Mouse (Mus musculus): ENCODE measurements at regions not wholly inside any gene's neighbourhood (a gene's known extent, or its start where the extent isn't known, plus 50 kb on each side); places are given as distances from the start of the nearest gene placed in this dataset.

DNA sequence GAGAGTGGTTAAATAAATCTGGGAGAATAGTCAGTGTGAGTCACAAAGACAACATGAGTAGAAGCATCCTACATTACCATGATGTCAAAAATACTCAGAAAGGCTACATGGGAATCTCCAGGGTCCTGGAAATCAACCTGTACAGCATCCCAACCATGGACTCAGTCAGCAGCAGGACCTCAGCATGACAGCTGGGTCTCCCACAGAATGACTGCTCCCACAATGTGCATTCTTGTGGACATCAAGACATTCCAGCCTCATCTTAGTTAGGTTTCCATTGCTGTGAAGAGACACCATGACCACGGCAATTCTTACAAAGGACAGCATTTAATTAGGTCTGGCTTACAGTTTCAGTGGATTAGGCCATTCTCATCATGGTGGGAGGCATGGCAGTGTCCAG is 93.8 kb upstream of the Mapk10 start:
- Histone ChIP-seq H3K9me3 (no peaks in the 10 kb centered on the region), H3K9ac (replicated peaks) (no peak overlapping the region), H3K27me3 (no peaks in the 10 kb centered on the region), H3K4me2 (replicated peaks) (no peak overlapping the region), H3K27ac (replicated peaks) (no peak overlapping the region), H3K36me3 (no peaks in the 10 kb centered on the region), H3K4me3 (no peak overlapping the region), H3K4me1 (peaks cover 6% of the 10 kb centered on the region; the same call in 1 of the 2 replicates)
- no peak for ATAC-seq (ENCODE audit: low FRiP score, low read depth)
- WGBS, result 89% methylated on average over 1 of the region's 1 CpGs

- ATAC-seq (ENCODE audit: low FRiP score, low read depth), result no peak
- WGBS, result 93% methylated on average over 10 of the region's 10 CpGs
- no peak overlapping the region for H3K4me2 ChIP-seq (replicated peaks)
These were observed 91.6 kb upstream of the Mapk10 start for GRCm38 (mm10) chr5:103302744-103303143.

GRCm38 (mm10) chr5:103301303-103301702 is 90.2 kb upstream of the Mapk10 start:
- H3K4me3 ChIP-seq, result no peak overlapping the region
- no peaks in the 10 kb centered on the region for H3K36me3 ChIP-seq
- ATAC-seq (ENCODE audit: low FRiP score, low read depth), result no peak
- WGBS, result 82% methylated on average over 3 of the region's 3 CpGs
- H3K4me1 ChIP-seq, result no peaks in the 10 kb centered on the region
- no peak overlapping the region for H3K9ac ChIP-seq (replicated peaks)
- H3K27me3 ChIP-seq, result no peaks in the 10 kb centered on the region
- no peaks in the 10 kb centered on the region for H3K9me3 ChIP-seq
- no peak overlapping the region for H3K4me2 ChIP-seq (replicated peaks)
- no peak overlapping the region for H3K27ac ChIP-seq (replicated peaks)

More at GRCm38 (mm10) chr5:103302744-103303143, 91.6 kb upstream of the Mapk10 start:
- Histone ChIP-seq H3K9me3 (no peaks in the 10 kb centered on the region), H3K4me1 (no peaks in the 10 kb centered on the region), H3K9ac (replicated peaks) (no peak overlapping the region), H3K27ac (replicated peaks) (no peak overlapping the region), H3K27me3 (no peaks in the 10 kb centered on the region), H3K36me3 (no peaks in the 10 kb centered on the region), H3K4me3 (no peak overlapping the region)

- Histone ChIP-seq H3K4me1 (no peaks in the 10 kb centered on the region), H3K9me3 (no peaks in the 10 kb centered on the region), H3K9ac (replicated peaks) (no peak overlapping the region), H3K4me3 (no peak overlapping the region), H3K4me2 (replicated peaks) (no peak overlapping the region), H3K27ac (replicated peaks) (no peak overlapping the region), H3K36me3 (no peaks in the 10 kb centered on the region), H3K27me3 (no peaks in the 10 kb centered on the region)
- no peak for ATAC-seq (ENCODE audit: low FRiP score, low read depth)
- 73% methylated on average over 3 of the region's 3 CpGs for WGBS
These were observed 82.8 kb upstream of the Mapk10 start for GRCm38 (mm10) chr5:103293953-103294352.

DNA sequence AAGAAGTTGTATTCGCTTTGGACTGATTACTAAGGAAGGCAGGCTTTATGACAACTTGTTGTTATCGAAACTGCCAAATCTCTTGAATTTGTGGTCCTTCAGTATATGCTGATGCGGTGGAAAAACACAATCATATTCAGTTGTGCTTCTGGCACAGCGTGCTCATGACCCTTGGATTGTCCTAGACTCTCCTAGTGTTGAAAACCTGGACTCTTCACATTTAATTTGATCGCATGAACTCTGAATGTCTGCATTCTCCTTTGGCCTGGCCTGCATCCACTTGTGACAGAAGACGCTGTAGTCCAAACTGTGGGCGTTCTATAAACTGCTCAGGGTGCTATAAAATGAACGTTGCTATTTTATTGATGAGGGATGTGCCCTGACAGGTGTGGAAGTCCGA is 80.6 kb upstream of the Mapk10 start:
- ATAC-seq (ENCODE audit: low FRiP score, low read depth), result no peak
- H3K4me2 ChIP-seq (replicated peaks), result no peak overlapping the region
- H3K4me1 ChIP-seq, result no peaks in the 10 kb centered on the region
- no peaks in the 10 kb centered on the region for H3K27me3 ChIP-seq
- H3K9me3 ChIP-seq, result no peaks in the 10 kb centered on the region
- H3K9ac ChIP-seq (replicated peaks), result no peak overlapping the region
- no peak overlapping the region for H3K27ac ChIP-seq (replicated peaks)
- no peak overlapping the region for H3K4me3 ChIP-seq
- 89% methylated on average over 9 of the region's 9 CpGs for WGBS
- H3K36me3 ChIP-seq, result no peaks in the 10 kb centered on the region

GRCm38 (mm10) chr5:103291219-103291618 is 80.1 kb upstream of the Mapk10 start:
- Histone ChIP-seq H3K4me2 (replicated peaks) (no peak overlapping the region), H3K27me3 (no peaks in the 10 kb centered on the region), H3K4me1 (no peaks in the 10 kb centered on the region), H3K9ac (replicated peaks) (no peak overlapping the region), H3K36me3 (no peaks in the 10 kb centered on the region), H3K4me3 (no peak overlapping the region), H3K27ac (replicated peaks) (no peak overlapping the region), H3K9me3 (no peaks in the 10 kb centered on the region)
- WGBS, result 96% methylated on average over 8 of the region's 8 CpGs
- ATAC-seq (ENCODE audit: low FRiP score, low read depth), result no peak

- H3K9ac ChIP-seq (replicated peaks), result no peak overlapping the region
- no peaks in the 10 kb centered on the region for H3K27me3 ChIP-seq
- H3K4me1 ChIP-seq, result no peaks in the 10 kb centered on the region
- WGBS, result 90% methylated on average over 6 of the region's 6 CpGs
- no peaks in the 10 kb centered on the region for H3K9me3 ChIP-seq
- no peak for ATAC-seq (ENCODE audit: low FRiP score, low read depth)
- H3K27ac ChIP-seq (replicated peaks), result no peak overlapping the region
- no peak overlapping the region for H3K4me3 ChIP-seq
- H3K4me2 ChIP-seq (replicated peaks), result no peak overlapping the region
- H3K36me3 ChIP-seq, result no peaks in the 10 kb centered on the region
These were observed 58.1 kb upstream of the Mapk10 start for GRCm38 (mm10) chr5:103269206-103269605.

DNA sequence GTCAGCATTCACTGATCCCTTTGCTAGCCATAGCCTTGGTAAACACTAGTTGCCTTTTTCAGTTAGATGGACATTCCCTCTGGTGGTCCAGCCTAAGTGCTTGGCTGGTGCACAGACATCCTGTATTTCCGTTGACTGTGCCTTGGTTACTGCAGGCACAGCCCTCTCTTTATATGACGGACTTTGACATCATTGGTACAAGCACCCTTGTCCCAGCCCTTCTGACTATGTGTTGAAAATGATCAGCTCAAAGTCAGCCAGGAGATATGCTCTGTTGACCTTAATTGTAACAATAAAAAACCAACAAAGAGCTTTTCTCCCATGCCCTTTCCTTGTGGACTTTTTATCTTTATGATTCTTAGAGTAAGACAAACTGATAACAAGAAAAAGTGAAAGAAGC is 53.8 kb upstream of the Mapk10 start:
- H3K4me3 ChIP-seq, result no peak overlapping the region
- H3K27me3 ChIP-seq, result no peaks in the 10 kb centered on the region
- H3K36me3 ChIP-seq, result no peaks in the 10 kb centered on the region
- WGBS, result 86% methylated on average over 2 of the region's 2 CpGs
- H3K9me3 ChIP-seq, result no peaks in the 10 kb centered on the region
- no peak overlapping the region for H3K4me2 ChIP-seq (replicated peaks)
- no peak overlapping the region for H3K9ac ChIP-seq (replicated peaks)
- H3K27ac ChIP-seq (replicated peaks), result no peak overlapping the region
- no peaks in the 10 kb centered on the region for H3K4me1 ChIP-seq
- no peak for ATAC-seq (ENCODE audit: low FRiP score, low read depth)

GRCm38 (mm10) chr5:103261406-103261805 is 50.3 kb upstream of the Mapk10 start:
- ATAC-seq (ENCODE audit: low FRiP score, low read depth), result no peak
- Histone ChIP-seq H3K9me3 (no peaks in the 10 kb centered on the region), H3K27ac (replicated peaks) (no peak overlapping the region), H3K4me2 (replicated peaks) (no peak overlapping the region), H3K4me3 (no peak overlapping the region), H3K36me3 (no peaks in the 10 kb centered on the region), H3K9ac (replicated peaks) (no peak overlapping the region), H3K4me1 (no peaks in the 10 kb centered on the region), H3K27me3 (no peaks in the 10 kb centered on the region)
- WGBS, result 90% methylated on average over 10 of the region's 10 CpGs
